Mouse (Mus musculus) liver, embryonic 14.5 days (tissue): ENCODE results near the gene Ssr2.

Source experiments
- CTCF ChIP-seq: IDR thresholded peaks from 2 replicates; pipeline ENCODE4 v1.5.1; 2016; ENCODE audit warnings: antibody characterized with exemption, low read depth, control low read depth
- EP300 ChIP-seq: IDR thresholded peaks from 2 replicates; pipeline ENCODE4 v1.6.1; 2016; ENCODE audit warnings: antibody characterized with exemption, low read depth

GRCm38 (mm10) chr3:88622113-88622940 lies 46.7 kb downstream of the Ssr2 start:
- TF ChIP-seq CTCF (no peak), EP300 (no peak)
